Mouse (Mus musculus) left cerebral cortex, adult 2 months (tissue): ENCODE results near the gene Afdn. TPM values are rescaled to one million over a fixed set of nuclear protein-coding genes. Genes with fewer than 3 reads are reported as not detected.

ENCODE experiments used
- DNase-seq, 2 experiments: peaks; one replicate each; pipeline ENCODE4 v3.0.0; 2021 to 2022; ENCODE audit warnings: low spot score in 2 of 2, mixed read lengths in 1 of 2; ENCODE audit errors: extremely low spot score in 1 of 2
- H3K27ac ChIP-seq: fragments of 200-600 bp; 2 replicates; pipeline ENCODE4 v1.8.1; 2022
- H3K4me3 ChIP-seq: fragments of 200-600 bp; 2 replicates; pipeline ENCODE4 v1.8.1; 2022
- CTCF ChIP-seq: fragments of 200-600 bp; IDR thresholded peaks from 2 replicates; pipeline ENCODE4 v1.8.1; 2022; ENCODE audit warnings: antibody characterized with exemption, mild to moderate bottlenecking, moderate library complexity
- intact Hi-C: fragments of 180-260 bp; cut with DNase I; formaldehyde crosslinking; loops from one replicate; pipeline ENCODE4 v1.15.1; 2025
- total RNA-seq, 2 experiments: library from RNA; stranded (reverse); gene quantifications; 2 replicates each; pipeline ENCODE4 v1.2.3; 2021

Afdn gene
- total RNA-seq, 2 experiments from 2014 or later: 127 to 134 TPM

GRCm38 (mm10) chr17:13856429-13857090 is 96.2 kb downstream of the Afdn start:
- no peak for TF ChIP-seq CTCF
- Histone ChIP-seq H3K4me3 (no peak overlapping the region), H3K27ac (no peak overlapping the region)
- intact Hi-C loops: no loop called here
- DNase-seq: no peak

GRCm38 (mm10) chr17:13865340-13865739 is 105.0 kb downstream of the Afdn start:
- no peak for TF ChIP-seq CTCF
- no peak for DNase-seq
- no peak overlapping the region for H3K4me3 ChIP-seq
- intact Hi-C loops: no loop called here
- no peak overlapping the region for H3K27ac ChIP-seq

GRCm38 (mm10) chr17:13866951-13867351 is 106.6 kb downstream of the Afdn start:
- TF ChIP-seq CTCF: no peak
- no peak for DNase-seq
- H3K4me3 ChIP-seq: no peak overlapping the region
- no peak overlapping the region for H3K27ac ChIP-seq
- intact Hi-C loops: no loop called here

- DNase-seq: no peak
- H3K4me3 ChIP-seq: no peak overlapping the region
- no peak for TF ChIP-seq CTCF
- intact Hi-C loops: no loop called here
- no peak overlapping the region for H3K27ac ChIP-seq
Measured at GRCm38 (mm10) chr17:13867475-13867874, 107.1 kb downstream of the Afdn start.

GRCm38 (mm10) chr17:13870236-13870635 is 109.9 kb downstream of the Afdn start:
- TF ChIP-seq CTCF: no peak
- Histone ChIP-seq H3K27ac (no peak overlapping the region), H3K4me3 (no peak overlapping the region)
- intact Hi-C loops: no loop called here
- no peak for DNase-seq

GRCm38 (mm10) chr17:13874245-13874644 is 113.9 kb downstream of the Afdn start:
- TF ChIP-seq CTCF: no peak
- no peak overlapping the region for H3K4me3 ChIP-seq
- intact Hi-C loops: no loop called here
- peak in 1 of 2 experiments; percentile 30 for DNase-seq
- H3K27ac ChIP-seq: peak overlapping the region; percentile 24; the same call in 1 of the 2 replicates

- H3K4me3 ChIP-seq: no peak overlapping the region
- DNase-seq: no peak
- no peak overlapping the region for H3K27ac ChIP-seq
- TF ChIP-seq CTCF: peak; percentile 7; the same call in 1 of the 2 replicates
- intact Hi-C loops: no loop called here
Measured at GRCm38 (mm10) chr17:13877460-13877859, 117.1 kb downstream of the Afdn start.

GRCm38 (mm10) chr17:13879731-13880130 is 119.4 kb downstream of the Afdn start:
- DNase-seq: no peak
- intact Hi-C loops: no loop called here
- Histone ChIP-seq H3K27ac (no peak overlapping the region), H3K4me3 (no peak overlapping the region)
- no peak for TF ChIP-seq CTCF

- no peak for TF ChIP-seq CTCF
- Histone ChIP-seq H3K4me3 (no peak overlapping the region), H3K27ac (no peak overlapping the region)
- intact Hi-C loops: no loop called here
- DNase-seq: no peak
Measured at GRCm38 (mm10) chr17:13883540-13883939, 123.2 kb downstream of the Afdn start.

- intact Hi-C loops: no loop called here
- TF ChIP-seq CTCF: no peak
- H3K4me3 ChIP-seq: no peak overlapping the region
- H3K27ac ChIP-seq: no peak overlapping the region
- DNase-seq: no peak
Measured at GRCm38 (mm10) chr17:13889818-13890434, 129.6 kb downstream of the Afdn start.

GRCm38 (mm10) chr17:13890932-13891331 is 130.6 kb downstream of the Afdn start:
- intact Hi-C loops: no loop called here
- Histone ChIP-seq H3K27ac (no peak overlapping the region), H3K4me3 (no peak overlapping the region)
- DNase-seq: no peak
- TF ChIP-seq CTCF: no peak

- intact Hi-C loops: no loop called here
- Histone ChIP-seq H3K27ac (no peak overlapping the region), H3K4me3 (no peak overlapping the region)
- TF ChIP-seq CTCF: no peak
- no peak for DNase-seq
Measured at GRCm38 (mm10) chr17:13898838-13899237, 138.5 kb downstream of the Afdn start.

GRCm38 (mm10) chr17:13899241-13899640 is 138.9 kb downstream of the Afdn start:
- H3K27ac ChIP-seq: no peak overlapping the region
- no peak for TF ChIP-seq CTCF
- intact Hi-C loops: no loop called here
- DNase-seq: no peak
- no peak overlapping the region for H3K4me3 ChIP-seq
